Mouse (Mus musculus): ENCODE measurements at regions not wholly inside any gene's neighbourhood (a gene's known extent, or its start where the extent isn't known, plus 50 kb on each side); places are given as distances from the start of the nearest gene placed in this dataset.

DNA sequence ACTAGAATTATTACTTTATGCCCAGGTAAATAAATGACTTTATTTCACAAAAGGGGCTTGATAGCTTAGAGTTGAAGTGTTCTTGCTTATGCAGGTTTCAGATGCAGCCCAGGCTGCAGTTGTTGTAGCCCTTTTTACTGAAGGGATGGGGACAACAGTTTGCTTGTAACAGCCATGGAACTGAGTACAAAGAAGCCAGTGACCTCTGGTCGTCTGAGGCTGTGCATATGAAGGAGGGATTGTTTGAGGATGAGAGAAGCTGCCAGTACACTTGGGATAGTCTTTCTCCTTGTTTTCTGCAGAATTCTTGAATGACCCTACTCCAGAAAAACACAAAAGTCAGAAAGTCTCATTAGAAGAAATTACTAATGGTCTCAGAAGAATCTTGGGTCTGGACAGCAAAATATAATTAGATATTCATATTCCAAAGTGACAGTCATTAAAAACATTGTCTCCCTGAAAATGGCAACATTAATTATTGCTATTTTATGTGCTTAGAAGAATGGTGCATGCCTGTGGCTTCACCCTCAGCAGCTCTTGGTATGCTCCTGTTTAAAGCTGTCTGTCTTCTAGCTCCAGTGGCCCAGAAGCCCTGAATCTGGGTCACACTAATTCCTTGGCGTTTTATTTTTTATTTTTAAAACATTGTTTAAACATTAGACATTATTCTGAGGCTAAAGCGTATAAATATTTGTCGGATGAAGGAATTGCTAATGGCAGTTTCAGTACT is 61.9 kb upstream of the Arhgap32 start:
- DNase-seq (ENCODE audit: low spot score in 2 of 2), result no peak

DNA sequence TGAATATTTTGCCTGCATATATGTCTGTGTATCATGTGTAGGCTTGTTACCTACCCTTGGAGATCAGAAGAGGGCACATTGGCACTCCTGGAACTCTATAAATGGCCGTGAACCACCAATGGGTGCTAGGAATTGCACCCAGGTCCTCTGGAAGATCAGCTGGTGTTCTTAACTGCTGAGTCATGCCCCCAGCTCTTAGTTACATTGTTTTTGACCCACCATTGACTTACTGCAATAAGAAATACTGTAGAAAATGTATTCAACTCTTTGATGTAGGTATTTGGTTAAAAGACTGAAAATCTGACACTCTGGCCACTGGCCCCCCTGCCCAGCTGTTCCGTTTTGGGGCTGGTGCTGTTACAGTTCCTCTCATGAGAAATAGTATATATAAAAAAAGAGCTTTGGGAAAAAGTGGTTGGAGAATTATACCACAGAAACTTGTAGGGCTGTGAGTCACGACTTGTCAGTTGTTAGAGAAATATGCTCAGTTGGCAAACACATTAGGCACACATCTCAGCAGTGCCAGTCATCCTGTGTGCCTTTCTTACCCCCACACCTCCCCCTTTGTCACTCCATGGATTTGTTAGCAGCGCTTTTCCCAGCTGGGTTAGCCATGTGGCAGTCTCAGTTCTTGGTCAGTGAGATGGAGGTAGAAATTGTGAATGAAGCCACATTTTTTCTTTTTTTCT is 58.4 kb upstream of the Arhgap32 start:
- DNase-seq (ENCODE audit: low spot score in 2 of 2), result peak; percentile 22 to 56

DNA sequence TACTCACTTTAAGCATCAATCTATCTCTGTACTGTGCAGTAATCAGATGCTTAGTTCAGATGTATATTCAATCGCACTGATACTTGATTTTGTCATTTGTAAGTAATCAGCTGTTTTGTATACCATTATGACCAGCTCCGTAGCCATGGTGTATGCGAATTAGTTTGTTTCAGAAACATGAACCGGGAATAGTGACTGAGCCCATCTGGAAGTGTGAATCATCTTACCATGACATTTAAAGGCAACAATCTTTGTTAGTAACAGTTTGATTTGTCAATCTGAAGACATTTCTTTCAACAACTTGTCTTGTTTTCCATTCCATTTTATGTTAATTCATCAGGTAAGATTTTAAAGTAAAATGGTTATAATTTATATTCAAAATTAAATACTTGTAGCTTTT is 53.2 kb upstream of the Arhgap32 start:
- no peak for DNase-seq (ENCODE audit: low spot score in 2 of 2)

DNA sequence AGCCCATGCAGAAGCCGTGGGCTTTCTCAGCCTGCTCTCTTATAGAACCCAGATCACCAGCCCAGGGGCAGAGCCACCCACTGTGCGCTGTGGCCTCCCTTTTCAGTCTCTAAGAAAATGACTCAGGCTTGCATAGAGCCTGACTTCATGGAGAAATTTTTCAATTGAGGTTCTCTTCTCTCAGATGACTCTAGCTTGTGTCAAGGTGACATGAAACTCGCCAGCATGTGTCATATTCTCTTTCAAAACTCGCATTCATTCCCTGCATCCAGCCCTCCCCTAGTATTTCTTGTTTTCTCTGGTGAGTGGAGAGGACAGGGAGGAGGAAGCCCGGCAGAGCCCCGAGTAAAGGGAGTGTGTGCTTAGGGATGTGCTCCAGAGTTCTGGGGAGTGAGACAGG is 52.4 kb upstream of the Arhgap32 start:
- DNase-seq (ENCODE audit: low spot score in 2 of 2), result no peak

DNA sequence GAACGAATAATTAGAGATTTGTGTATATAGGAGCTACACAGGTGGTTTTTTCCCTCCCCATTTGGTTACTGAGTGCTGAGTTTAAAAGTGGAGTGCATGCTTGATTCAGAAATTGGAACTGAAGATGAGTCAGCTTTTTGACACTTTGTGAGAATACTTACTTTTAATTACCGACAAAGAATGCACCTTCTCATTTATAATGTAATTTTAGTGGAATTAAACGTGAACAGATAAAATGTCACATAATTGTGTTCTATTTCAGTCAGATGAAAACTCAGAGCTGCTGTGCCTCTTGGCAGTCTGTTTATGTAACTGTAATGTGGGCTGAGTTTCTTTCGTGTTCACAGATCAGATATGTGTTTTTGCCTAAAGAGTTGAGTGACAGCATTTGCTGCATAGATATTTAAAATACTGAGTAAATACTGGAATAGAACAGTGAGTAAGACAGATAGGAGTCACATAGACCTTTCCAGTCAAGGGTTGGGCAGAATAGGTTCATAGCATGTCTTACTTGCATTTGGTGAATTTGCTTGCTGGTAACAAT is 51.9 kb upstream of the Arhgap32 start:
- DNase-seq (ENCODE audit: low spot score in 2 of 2), result peak in 1 of 2 experiments; percentile 27
